Mouse (Mus musculus): ENCODE data around the gene Btbd35f12.
"Not testable (repeated sequence)": the region's sequence is repeated elsewhere in the genome, so short reads cannot be mapped to it uniquely, and the experiment has no call there.

The Btbd35f12 gene

DNA sequence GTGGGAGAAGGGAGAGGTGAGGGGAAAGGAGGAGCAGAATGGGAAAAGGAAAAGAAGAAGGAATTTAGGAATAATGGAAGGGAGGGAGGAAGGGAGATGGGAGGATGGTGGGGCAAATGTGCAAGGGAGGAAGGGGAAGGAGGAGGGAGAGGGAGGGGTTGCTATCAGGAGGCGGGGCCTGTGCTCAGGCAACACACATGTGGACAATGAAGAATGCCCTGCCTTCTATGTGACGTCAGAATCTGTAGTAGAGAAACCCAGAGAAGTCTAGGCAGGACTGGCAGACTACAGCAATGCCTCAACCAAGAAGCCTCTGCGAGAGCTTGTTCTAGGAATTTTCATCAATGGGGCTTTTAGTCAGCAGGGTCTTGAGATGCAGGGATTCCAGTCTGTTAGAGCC lies at the start of gene Btbd35f12:
TSS of gene Btbd35f12 (plus strand) at position 301 of the 400 bp plus-strand sequence.
- DNase-seq (ENCODE audit: low spot score) = not testable (repeated sequence)

DNA sequence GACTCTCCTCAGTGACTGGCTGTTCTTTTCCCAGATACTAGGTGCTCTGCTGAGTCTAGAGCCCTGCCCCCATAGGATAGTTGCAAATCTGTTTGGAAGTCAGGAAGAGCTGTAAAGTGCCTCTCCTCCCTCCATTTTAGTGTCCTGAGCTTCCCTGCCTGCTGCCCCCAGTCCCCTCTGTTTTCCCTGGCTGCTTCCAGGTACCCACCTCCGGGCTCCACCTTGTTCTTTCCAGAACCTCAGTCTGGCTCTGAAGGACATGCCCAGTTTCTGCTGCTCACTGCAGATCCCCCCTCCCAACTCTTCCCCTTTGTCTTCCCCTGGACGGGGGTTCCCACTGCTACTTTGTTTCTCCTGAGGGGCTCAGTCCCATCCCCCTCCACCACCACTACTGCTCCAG lies 40.1 kb downstream of the Btbd35f12 start:
- DNase-seq (ENCODE audit: low spot score) = not testable (repeated sequence)
